Mouse (Mus musculus) forebrain, embryonic 15.5 days (tissue): ENCODE measurements around the gene Prcd. TPM values are rescaled to one million over a fixed set of nuclear protein-coding genes. Genes with fewer than 3 reads are reported as not detected.

Source experiments
- polyA plus RNA-seq: library from polyadenylated mRNA; unstranded; fragments of >200 nt; fragmentation: Nextera tagmentation; extraction: Ambion mirVana; gene quantifications from 2 replicates; pipeline ENCODE4 v1.2.1, GENCODE M21; 2015

Gene Prcd
- polyA plus RNA-seq, 1 experiment from 2014 or later: 2.0 TPM

Other genes starting within 250 kb of the Prcd start
- 53.4 and 55.6 TPM in 2 replicates for gene Rnf157, start 240.5 kb upstream of the Prcd start, polyA plus RNA-seq
- gene Ubald2, start 219.4 kb upstream of the Prcd start, polyA plus RNA-seq: 58.8 and 59.5 TPM in 2 replicates
- gene Qrich2, start 187.3 kb upstream of the Prcd start, polyA plus RNA-seq: not detected in 2 replicates
- 193 and 201 TPM in 2 replicates for gene Prpsap1, start 159.3 kb upstream of the Prcd start, polyA plus RNA-seq
- 2.2 and 2.4 TPM in 2 replicates for gene Sphk1, start 122.6 kb upstream of the Prcd start, polyA plus RNA-seq
- gene Ube2o, start 72.1 kb upstream of the Prcd start, polyA plus RNA-seq: 22.4 and 27.3 TPM in 2 replicates
- 0.15 TPM in 1 of 2 replicates, not detected in the other for gene Aanat, start 67.1 kb upstream of the Prcd start, polyA plus RNA-seq
- gene Rhbdf2, start 26.5 kb upstream of the Prcd start, polyA plus RNA-seq: 1.3 and 1.4 TPM in 2 replicates
- 15.8 and 16.4 TPM in 2 replicates for gene Cygb, start 779 bp downstream of the Prcd start, polyA plus RNA-seq
- gene St6galnac1, start 122.0 kb downstream of the Prcd start, polyA plus RNA-seq: not detected in 2 replicates
- gene Mxra7, start 174.5 kb downstream of the Prcd start, polyA plus RNA-seq: 7.6 and 10.7 TPM in 2 replicates
- 81.9 and 87.5 TPM in 2 replicates for gene Mettl23, start 189.7 kb downstream of the Prcd start, polyA plus RNA-seq
- 76.7 and 78.5 TPM in 2 replicates for gene Jmjd6, start 189.9 kb downstream of the Prcd start, polyA plus RNA-seq
- gene Mfsd11, start 198.9 kb downstream of the Prcd start, polyA plus RNA-seq: 49.8 and 54.9 TPM in 2 replicates
- gene Srsf2, start 199.6 kb downstream of the Prcd start, polyA plus RNA-seq: 637 and 680 TPM in 2 replicates